Mouse (Mus musculus) mature B cell (primary cell): ENCODE data around the gene Hdhd5.

Source experiments
- in situ Hi-C: fragments of 300-500 bp; cut with MboI; formaldehyde crosslinking; loops from 2 replicates; pipeline ENCODE4 v1.14.3; 2019

Hdhd5 gene

GRCm38 (mm10) chr6:120532594-120532993 is 1.5 kb upstream of the Hdhd5 start:
- in situ Hi-C loops, result no loop called here

DNA sequence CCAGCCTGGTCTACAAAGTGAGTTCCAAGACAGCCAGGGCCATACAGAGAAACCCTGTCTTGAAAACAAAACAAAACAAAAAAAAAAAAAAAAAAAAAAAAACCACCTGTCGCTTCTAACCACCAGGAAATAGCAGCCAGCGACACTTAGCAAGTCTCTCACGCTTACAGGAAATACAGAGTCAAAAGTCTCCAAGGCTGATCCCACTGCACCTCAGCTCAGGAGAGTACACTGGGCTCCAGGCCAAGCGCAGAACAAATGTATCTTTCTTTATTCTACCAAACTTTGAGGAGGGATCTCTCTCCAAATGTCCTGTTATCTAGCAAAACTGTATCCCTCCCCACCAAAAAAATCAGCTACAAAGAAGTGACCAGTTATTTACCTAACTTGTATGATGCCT is 2.0 kb downstream of the Hdhd5 start:
- in situ Hi-C loops, result no loop called here

GRCm38 (mm10) chr6:120524796-120525195 is 6.3 kb downstream of the Hdhd5 start:
- in situ Hi-C loops, result no loop called here

DNA sequence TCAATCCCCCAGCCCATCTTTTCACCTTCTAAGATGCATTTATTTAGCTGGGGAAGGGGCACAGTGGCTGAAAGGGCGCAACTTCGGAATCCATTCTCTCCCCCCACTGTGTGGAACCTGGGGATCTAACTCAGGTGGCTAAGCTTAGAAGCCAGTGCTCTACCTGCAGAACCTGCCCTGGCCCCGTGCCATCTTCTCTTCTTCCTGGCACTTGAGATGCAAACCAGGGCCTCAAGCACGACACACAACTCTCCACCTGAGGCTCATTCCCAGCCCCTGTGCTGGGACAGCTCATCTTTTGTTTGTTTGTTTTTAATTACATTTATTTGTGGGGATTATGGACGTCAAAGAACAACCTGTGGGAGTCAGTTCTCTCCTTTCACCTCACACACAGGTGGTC is 11.5 kb downstream of the Hdhd5 start:
- in situ Hi-C loops, result no loop called here

DNA sequence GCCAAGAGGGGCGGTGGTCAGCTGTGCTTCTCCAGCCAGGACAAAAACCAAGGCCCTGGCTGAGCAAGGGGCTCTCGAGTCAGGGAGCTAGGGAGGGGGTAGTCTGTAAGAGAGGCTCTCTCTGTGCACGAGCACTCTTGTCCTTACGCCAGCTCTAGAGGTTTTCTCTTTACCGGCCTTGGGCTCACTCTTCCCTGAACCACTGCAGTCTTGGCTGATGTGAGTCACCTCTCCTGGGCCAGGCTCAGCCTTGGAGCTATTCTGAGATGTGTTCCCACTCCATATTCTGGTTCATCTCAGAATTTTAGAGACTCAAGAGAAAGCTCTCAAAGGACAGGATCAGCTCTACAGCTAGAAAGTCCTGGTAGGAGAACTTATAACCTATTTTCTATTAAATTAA is 13.8 kb downstream of the Hdhd5 start:
- in situ Hi-C loops, result no loop called here

DNA sequence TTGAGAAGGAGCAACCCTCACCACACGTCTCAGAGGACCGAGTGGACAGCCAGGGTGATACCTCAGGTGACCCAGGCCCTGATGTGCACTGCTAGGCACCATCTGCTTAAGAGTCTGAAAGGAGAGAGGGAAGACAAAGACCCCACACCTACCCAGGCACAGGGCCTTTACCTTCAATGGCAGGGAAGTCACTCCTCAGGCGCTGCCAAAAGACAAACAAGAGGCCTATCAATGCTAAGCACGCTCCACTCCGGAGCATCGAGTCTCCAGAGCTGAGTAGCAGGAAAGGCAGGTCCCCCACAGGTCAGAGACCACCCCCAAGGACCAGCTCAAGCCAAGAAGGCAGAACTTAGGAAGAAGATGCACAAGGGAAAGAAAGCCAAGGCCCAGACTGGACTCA is 14.2 kb downstream of the Hdhd5 start:
- in situ Hi-C loops, result no loop called here

GRCm38 (mm10) chr6:120516422-120516821 is 14.7 kb downstream of the Hdhd5 start:
- in situ Hi-C loops, result no loop called here

DNA sequence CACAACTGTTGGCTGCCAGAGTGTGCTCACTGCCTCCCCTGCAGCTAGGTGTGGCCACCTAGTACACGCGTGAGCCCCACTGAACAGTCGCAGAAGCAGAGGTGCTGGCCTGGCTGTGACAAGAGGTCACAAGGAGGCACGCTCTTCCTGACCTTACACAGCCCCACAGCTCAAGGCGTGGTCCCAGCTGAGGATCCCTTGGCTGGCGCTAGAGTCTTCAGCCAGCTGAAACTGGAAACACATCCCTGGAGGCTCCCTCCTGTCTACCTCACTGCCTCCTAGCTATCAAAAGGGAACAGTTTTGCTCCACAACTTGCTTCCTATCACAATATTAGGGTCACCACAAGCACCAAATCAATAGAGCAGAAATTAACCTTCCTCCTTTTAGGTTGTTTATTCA is 19.9 kb downstream of the Hdhd5 start:
- in situ Hi-C loops, result no loop called here

DNA sequence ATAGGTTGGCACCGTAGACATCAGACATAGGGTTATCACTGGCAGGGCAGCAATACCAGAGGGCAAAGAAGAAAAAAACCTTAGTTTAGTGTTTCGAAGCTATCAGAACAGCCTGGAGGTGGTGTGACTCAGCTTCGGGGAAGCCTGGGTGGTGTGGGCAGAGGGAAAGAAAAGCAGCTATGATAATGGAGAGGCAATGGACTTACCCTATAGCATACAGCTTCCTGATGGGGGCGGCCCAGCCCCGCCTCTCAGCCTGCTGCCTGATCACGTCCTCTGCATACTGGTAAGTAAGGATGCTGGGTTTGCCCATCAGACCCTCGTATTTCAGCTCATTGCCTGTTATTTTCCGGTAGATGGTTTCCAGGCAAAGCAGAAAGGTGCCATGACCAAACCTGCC is 20.7 kb downstream of the Hdhd5 start:
- in situ Hi-C loops, result no loop called here

- in situ Hi-C loops, result no loop called here
Observed at GRCm38 (mm10) chr6:120509975-120510374, 21.1 kb downstream of the Hdhd5 start.

DNA sequence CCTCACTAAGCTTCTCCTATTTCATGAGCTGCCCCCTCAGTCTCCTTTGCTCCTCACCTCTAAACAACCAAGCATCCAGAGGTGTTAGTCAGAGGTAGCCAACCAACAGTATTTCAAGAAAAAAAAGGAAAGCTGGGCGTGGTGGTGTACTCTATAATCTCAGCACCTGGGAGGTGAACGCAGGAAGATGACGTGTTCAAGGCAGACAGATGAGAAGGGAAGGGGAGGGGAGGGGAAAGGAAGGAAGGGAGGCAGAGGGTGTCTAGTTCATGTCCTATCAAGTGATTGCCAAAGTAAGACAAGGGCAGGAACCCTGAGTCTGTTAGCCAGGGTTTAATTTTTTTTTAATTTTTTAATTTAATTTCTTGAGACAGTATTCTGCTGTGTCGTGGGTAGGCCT is 22.5 kb downstream of the Hdhd5 start:
- in situ Hi-C loops, result no loop called here

- in situ Hi-C loops, result no loop called here
Observed at GRCm38 (mm10) chr6:120505531-120505930, 25.6 kb downstream of the Hdhd5 start.

DNA sequence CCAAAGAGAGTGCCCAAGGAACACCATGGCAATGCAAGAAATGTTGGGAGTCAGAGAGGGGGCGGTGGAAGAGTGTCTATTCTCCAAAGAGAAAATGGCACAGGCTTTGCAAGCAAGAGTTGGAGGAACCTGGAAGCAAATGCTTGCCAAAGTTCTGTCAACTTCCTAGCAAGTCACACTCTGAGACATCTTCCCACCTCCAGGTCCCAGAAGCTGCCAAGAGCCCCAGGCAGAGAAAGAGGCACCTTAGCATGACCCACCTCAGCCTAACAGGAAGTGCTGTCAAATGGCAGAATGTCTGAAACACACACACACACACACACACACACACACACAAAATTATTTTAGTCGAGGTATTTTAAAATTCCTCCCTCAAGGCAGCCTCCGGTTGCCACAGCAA is 27.1 kb downstream of the Hdhd5 start:
- in situ Hi-C loops, result no loop called here

- in situ Hi-C loops, result no loop called here
Observed at GRCm38 (mm10) chr6:120496544-120496943, 34.6 kb downstream of the Hdhd5 start.

DNA sequence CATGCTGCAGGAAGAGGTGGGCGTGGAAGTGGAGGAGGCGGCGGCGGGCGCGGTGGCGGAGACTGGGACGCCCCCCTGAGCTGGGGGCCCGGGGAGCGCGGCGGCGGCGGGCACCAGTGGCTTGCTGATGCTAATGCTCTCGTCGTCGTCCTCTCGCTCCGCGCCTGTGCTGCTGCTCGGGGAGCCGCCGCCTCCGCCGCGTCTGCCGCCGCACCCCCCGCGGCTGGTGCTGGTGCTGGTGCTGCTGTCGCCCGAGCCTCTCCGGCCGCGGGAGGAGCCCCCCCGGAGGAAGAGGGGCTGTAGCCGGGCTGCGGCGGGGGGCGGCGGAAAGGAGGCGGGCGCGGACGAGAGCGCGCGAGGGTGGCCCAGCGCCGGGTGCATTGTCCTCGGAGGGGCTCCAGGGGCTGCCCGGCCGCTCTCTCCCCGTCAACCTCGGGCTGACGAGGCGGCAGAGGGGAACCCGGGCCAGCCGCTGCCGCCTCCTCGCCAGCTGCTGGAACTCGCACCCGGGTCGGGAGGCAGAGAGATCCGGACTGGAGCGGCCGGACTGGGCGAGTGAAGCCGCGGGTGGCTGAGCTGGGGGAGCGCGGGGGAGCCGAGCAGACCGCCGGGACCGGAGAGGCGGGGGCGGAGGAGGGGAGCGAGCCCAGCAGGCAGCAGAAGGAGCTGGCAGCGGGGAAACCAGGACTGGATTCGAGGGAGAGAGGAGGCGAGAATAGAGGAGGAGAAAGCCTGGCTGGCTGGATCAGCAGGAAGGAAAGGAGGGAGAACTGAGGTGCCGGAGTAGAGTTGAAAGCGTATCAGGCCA is 37.5 kb downstream of the Hdhd5 start, which contains the start of gene Tmem121b:
Tmem121b (minus strand) TSS at position 434 of the 808 bp plus-strand sequence.
- in situ Hi-C loops, result no loop called here

GRCm38 (mm10) chr6:120492499-120493373 is 38.4 kb downstream of the Hdhd5 start:
- in situ Hi-C loops, result no loop called here

DNA sequence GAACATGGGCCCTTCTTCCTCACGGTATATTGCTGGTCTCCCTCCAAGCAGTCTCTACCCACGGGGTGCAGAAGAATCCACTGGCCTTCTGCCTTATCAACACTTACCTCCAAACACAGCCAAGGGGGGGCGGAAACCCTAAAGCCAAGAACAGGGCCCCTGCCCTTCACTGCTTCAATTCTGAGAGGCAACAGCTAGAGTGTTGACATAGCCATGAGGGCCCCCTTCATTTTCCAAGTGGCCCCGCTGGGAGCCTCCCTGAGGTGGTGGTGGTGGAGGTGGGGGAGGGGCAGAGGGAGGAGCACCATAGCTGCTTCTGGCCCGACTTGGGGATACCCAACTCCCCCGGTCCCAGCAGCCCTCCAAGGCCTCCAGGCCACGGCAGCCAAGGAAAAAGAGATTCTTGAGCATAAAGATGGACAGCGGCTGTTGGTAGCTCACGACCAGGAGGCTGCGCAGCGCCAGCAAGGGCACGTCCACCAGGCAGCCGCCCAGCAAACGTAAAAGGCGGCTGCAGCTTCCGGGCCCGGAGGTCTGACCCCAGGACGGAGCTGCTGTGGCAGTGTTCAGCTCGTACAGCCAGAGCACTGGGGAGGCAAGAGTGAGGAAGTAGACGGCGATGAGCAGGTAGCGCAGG is 39.1 kb downstream of the Hdhd5 start:
- in situ Hi-C loops, result no loop called here

- in situ Hi-C loops, result no loop called here
Observed at GRCm38 (mm10) chr6:120491064-120491463, 40.1 kb downstream of the Hdhd5 start.

GRCm38 (mm10) chr6:120489461-120489860 is 41.7 kb downstream of the Hdhd5 start:
- in situ Hi-C loops, result no loop called here

- in situ Hi-C loops, result no loop called here
Observed at GRCm38 (mm10) chr6:120488647-120489046, 42.5 kb downstream of the Hdhd5 start.

DNA sequence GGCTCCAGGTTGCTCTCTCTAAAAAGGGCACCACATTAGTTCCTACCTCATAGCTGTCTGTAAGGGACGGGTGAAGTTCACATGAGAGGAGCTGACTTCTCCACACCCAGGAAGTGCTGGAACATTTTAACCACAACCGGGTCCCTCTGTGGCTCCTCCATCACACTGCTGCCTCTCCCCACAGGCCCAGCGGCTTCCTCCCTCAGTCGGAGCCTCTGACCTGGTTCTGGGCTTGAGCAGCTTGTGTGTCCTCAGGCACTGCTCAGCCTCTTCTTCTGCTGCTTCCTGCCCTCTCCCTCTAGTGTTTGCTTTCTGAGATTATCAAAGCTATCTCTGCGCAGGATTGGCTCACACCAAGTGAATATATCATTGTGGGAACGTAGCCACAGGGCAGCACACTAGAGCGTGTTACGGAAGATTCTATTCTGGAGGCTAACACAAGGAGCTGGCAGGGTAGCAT is 45.0 kb downstream of the Hdhd5 start:
- in situ Hi-C loops, result no loop called here

- in situ Hi-C loops, result no loop called here
Observed at GRCm38 (mm10) chr6:120485038-120485437, 46.1 kb downstream of the Hdhd5 start.
